Mouse (Mus musculus): Measurements from ENCODE around the gene Dock11.

The Dock11 gene

DNA sequence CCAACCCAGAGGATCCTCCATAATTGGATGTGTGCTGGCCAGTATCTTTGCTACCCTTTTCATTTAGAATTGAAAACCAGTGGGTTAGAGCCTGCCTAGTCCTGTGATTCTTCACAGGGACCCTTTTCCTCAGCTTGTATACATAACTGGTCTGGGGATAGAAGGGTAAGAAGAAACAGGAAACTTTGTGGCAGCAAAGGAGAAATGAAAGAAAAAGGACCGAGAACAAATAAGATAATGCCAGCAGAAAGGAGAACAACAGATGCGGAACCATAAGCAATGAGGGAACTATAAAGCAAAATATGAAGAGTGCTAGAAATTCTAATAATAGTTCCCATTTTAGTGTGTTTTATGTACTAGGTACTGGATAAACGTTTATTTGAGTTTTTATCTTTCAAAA is 212.7 kb downstream of the Dock11 start:
- DNase-seq (ENCODE audit: low spot score) = no peak

DNA sequence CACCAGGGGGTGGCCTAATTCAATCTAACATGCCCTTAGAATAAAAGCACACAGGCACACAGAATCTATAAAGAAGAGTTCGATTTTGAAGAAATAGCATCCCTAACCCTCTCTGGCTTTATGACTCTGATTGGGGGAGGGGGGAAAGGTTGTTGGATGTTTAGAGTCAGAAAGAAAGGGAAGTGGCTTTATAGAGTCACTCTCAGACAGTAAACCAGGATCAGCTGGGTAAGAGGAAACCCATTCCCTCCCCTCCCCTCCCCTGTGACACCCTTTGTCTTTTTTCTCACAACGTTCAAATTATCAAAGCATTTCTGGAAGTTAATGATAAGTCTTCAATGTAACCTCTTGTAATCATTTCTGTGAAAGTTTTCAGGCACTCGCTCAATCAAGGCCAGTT is 220.0 kb downstream of the Dock11 start:
- no peak for DNase-seq (ENCODE audit: low spot score)

DNA sequence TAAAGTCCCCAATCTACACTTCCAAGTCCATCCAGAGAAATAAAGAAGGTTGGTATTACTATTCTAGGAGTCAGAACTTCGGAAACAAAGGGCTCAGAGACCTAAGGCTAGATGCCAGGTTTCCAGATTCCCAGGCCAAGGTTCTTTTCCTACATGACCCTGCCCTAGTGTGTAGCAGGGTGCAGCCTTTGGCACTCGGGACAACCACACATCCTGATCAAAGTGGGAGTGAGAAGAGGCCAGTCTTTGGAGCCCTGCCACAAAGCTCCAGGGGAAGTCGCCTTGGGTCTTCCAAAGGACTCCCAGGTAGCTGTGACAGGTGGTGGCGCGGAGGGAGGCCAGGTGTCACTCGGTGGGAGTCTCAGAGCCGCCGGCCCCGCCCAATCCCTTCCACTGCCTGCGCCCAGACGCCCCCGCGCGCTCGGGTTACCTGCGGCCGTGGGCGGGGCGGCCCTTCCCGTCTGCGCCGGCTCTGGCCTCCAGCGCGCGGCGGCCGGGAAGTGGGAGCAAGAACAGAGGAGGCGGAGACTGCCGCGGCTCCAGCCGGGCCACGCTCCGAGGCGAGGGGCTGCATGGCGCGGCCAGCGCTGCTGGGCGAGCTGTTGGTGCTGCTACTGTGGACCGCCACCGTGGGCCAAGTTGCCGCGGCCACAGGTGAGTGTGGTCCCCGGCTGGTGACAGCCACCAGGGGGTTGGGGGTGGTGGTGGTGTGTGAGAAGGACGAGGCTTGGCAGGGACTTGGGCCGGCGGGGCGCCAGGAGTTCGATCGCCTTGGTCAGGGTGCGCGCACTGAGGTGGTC is 223.2 kb downstream of the Dock11 start, which contains the start of gene Il13ra1:
Il13ra1 (plus strand) TSS at position 489 of the 800 bp plus-strand sequence.
- peak; percentile 8 for DNase-seq (ENCODE audit: low spot score)

DNA sequence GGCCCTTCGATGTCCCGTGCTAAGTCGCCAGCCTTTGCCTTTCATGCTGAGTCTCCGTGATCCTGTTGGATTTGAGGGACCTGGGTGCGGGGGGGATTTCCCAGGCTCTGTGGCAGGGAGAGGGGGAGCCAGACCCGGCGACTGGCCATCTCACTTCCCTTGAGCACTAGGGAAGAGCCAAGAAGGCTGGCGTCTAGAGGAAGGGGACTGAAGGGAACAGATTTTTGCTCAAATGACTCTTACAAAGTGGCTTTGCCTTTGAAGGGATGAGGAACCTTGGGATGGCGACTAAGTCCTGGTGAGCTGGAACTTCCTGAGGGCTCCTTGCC is 223.8 kb downstream of the Dock11 start:
- DNase-seq (ENCODE audit: low spot score) = no peak

DNA sequence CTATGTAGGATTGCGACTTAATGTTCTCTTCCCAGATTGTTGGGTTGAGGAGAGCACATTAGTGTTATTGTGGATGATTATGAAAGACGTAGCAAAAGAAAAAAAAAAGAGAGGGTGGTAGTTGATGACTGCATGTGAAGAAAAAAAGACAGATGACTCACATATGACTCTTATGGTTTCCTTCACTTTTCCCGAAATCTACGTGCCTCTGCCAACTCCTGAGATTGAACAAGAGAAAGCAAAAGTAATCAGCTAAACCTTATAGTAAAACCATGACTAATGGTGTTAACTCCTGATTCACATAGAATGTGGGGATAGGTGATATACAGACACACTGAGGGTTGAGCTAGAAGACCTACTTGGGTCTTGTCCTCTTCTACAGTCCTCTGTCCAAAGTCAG is 226.5 kb downstream of the Dock11 start:
- no peak for DNase-seq (ENCODE audit: low spot score)
